Mouse (Mus musculus) megakaryocyte-erythroid progenitor cell, adult 5-6 weeks (primary cell): ENCODE data around the gene Tbx2. TPM values are rescaled to one million over a fixed set of nuclear protein-coding genes. Genes with fewer than 3 reads are reported as not detected.
A peak's percentile ranks its signal among the peaks of the same experiment; 100 is the strongest.

Experiments used
- ATAC-seq: replicated peaks from 2 replicates; pipeline ENCODE4 v1.8.0; 2016; ENCODE audit warnings: mild to moderate bottlenecking, inconsistent platforms; ENCODE audit not compliant: severe bottlenecking, poor library complexity, low FRiP score, low TSS enrichment
- total RNA-seq, 2 experiments: library from RNA; stranded (forward) in 1 of 2; stranded (reverse) in 1 of 2; fragments of 200-1000, 215-1000 nt in 1 of 2; fragments of >200 nt in 1 of 2; fragmentation: Nextera tagmentation in 1 of 2; gene quantifications; 2 replicates each; pipeline ENCODE4 v1.2.3; 2014 to 2017

Gene Tbx2
- total RNA-seq (2014; fragmentation: Nextera tagmentation), result not detected in 2 replicates
- 0.19 TPM in 1 of 2 replicates, not detected in the other for total RNA-seq (2017)

DNA sequence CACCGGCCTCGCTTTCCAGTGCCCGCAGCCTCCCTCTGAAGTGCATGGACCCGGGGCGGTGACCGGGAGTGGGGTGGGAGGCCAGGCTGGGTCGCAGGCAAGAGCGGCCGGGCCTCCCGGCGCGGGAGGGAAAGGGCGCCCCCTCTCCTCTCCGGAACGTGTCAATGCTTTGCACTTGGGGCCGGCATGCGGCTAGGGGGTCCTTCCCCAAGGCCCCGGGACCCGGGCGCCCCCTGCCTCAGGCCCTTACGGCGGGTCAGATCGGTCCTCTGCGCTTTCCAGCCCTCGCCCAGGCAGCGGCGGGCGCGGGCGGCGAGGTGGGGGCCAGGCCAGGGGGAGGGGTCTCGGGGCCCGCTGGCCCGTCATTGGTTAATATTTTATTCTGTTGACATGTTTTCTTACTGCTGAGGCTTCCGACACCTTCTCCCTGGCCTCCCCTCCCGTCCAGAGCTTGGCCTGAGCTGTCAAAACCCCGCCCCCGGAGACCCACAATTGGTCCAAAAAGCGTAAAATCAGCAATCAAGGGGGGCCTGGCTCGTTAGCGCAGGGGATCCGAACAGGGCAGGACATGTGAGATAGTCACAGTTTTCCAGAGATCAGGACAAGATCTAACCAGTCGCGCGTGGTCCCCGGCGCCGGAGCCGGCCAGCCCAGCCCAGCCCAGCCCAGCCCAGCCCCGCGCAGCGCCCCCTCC, at the start of gene Tbx2:
TSS of gene Tbx2 (plus strand) at position 321 of the 694 bp plus-strand sequence.
- no peak for ATAC-seq

DNA sequence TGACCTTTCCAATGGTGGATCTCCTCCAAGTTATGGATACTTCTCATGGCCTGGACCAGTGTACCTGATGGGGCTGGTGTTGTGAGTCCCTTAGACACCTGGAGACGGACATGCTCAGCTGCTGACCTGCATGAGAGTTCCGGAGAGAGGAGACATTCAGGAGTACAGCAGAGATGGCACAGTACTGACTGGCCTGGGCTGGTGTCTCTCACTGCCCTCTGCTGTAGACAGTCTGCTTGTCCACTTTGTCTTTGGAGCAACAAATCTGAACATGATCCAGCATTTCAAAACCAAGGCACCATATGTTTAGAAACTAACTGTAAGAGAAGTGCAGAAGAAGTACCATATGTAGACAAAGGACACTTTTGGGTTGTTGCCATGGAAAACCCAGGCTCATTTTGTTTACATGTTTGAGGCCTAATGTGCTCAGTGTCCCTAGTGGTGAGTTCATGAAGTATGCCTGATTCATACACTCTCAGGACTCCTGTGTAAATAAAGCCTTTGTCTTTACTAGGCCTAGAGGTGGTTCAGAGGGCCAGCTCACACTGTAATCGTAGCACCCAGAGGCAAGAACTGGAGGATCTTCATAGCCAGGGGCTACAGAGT, 46.1 kb upstream of the Tbx2 start:
- peak; percentile 51; the same call in 1 of the 2 replicates for ATAC-seq

DNA sequence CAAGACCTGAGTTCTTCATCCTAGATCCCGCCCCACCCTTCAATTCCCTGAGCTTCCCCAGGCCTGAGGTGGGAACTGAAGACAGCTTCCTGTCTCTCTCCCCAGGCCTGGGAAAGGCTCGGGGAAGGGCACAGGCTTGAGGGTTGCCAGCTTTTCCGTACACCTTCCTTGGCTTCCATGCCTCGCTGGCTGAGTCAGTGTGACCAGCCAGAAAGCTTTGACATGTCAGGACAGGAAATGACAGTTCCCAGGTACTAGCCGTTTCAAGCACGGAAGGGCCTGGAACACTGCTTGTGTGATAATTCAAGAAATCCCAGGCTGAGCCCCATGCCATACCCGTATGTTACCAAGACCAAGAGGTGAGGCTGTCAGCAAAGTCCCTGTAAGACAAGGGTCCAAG, 42.6 kb upstream of the Tbx2 start:
- ATAC-seq, result no peak

GRCm38 (mm10) chr11:85790267-85790666, 42.1 kb upstream of the Tbx2 start:
- peak; percentile 90 for ATAC-seq

DNA sequence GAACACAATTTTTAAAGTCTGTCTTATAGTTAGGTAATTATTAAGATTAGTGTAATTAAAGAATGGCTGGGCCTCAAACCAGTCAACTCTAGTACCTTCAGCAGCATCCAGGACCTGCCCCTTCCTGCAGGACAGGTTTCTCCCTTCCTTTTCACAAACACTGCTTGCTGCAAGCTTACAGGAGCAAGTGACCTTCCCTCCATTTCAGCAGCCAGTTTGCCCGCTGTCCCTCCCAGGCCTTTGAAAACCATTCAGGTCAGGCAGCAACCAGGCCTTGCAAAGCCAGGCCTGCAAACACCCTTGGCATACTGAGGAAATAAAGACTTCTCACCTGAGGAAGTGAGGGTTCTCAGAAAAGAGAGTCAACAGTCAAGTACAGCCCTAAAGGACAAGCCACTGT, 41.1 kb upstream of the Tbx2 start:
- ATAC-seq, result no peak

DNA sequence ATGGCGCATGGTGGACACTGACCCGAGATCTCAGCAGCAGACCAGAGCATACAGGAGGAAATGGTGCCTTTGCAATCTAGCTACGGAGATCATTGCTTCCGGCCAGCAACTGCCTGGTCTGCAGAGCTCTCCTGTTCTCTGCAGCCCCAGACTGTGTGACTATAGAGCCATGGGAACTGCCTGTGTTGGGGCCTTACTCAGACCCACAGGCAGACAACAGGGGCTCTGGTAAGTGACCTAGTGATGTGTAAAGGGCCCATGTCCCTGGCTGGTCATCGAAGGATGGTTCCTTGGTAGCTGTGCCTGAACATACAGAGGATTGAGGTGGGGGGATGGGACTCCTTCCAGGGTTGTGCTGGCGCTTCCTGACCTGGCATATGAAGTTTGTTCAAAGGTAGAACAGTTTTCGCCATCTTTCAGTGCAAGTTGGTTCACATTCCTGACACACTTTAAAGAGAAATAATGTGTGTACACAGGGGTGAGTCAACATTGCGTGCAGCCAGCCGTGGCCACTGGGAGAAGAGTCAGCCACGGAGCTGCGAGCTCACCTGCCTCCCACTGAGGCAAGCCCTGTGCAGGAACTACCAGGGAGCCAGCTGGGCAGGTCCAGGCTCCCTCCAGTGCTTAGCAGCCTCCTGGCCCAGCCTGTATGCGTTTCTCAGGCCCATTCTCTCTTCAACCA, 39.7 kb upstream of the Tbx2 start:
- no peak for ATAC-seq

DNA sequence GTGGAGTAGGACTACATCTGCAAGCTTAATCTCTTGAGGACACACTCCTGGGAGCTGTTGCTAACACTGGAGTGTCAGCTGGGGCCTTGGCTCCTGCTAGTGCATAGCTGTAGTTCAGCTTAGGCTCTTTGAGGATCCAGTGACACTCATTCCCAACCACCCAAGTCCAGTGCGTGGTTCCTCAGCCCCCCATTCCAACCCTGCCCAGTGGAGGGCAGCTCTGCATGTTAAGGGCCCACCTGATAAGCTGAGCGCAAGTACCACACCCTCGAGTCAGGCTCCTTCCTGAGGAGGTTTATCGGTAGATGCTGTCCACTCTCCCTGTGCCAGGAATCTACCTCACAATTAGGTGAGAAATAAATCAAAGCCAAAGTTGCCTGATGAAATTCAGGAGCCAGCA, 32.9 kb upstream of the Tbx2 start:
- ATAC-seq, result 0 out of 2 replicates have a peak, but pooled peaks have one; percentile 22

- ATAC-seq, result no peak
Measured at GRCm38 (mm10) chr11:85799856-85800255, 32.5 kb upstream of the Tbx2 start.

GRCm38 (mm10) chr11:85800380-85800779, 32.0 kb upstream of the Tbx2 start:
- ATAC-seq, result no peak

GRCm38 (mm10) chr11:85804048-85804447, 28.3 kb upstream of the Tbx2 start:
- peak; percentile 89 for ATAC-seq

DNA sequence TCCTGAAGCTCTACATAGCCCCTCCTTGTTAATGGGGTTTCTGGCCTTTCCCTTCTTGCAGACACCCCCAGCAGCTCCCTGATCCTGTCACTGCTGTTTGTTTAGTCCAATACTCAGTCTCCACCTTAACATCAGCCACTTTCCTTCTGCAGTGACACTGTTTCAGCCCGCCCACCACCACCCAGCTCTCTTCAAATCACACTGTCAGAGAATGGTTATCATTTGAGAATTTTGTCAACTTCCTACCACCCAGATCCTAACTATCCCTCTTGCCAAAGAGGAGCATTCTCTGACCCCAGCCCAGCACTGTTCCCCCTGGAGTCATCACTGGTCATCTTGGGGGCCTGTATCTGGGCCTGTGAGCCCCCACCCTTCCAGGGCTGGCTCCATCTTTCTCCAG, 26.6 kb upstream of the Tbx2 start:
- ATAC-seq, result no peak

- no peak for ATAC-seq
Measured at GRCm38 (mm10) chr11:85807353-85807752, 25.0 kb upstream of the Tbx2 start.

- no peak for ATAC-seq
Measured at GRCm38 (mm10) chr11:85811229-85811628, 21.1 kb upstream of the Tbx2 start.

DNA sequence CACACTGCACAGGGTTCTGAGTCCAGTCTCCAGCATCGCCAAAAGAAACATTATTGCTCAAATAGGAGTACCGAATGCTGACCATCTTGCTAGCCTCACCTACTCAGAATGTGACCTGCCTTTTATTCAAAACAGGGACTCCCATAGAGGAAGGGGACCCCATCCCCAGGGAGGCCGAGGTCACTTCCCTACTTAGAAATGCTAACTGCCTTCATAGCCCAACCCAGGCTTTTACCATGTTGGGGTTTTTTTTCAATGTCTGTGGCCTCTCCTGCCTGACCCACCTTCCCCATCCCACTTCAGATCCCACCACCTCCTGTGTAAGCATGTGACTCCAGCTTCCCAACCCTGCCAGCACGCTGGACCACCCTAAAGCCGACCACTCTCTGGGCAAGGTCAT, 20.7 kb upstream of the Tbx2 start:
- no peak for ATAC-seq

DNA sequence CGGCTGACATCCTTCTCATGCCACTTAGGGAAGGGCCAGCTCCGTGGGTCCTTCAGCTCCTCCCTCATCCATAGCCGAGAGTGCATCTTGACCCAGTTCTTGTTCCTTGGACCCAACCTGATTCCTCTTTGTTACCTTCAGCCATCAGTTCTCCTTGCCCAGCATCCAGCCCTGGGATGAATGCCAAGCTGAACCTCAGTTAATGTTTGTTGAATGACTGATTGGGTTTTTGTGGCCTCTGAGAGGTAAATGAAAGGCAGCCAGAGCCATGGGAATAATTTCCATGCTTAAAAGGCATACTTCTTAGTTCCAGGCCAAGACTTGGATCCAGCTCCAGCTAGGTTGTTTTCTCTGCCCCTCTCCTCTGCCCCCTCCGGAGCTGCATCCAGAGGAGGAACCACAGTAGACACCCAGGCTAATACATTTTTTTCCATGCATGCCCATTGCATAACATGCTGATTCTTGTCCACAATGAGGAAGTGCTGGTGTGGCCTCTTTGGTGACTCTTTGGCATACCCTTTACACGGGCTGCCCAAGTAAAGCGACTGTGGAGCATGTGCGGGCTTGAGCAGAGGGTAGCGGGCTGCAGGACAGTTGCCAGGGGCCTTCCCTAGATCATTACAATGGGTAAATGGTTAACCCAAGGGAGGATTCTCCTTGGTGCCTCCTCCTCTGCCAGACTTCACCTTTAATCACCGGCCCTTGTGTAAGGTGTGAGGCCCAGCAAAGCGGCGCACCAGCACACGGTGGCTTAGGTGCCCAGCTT, 20.0 kb upstream of the Tbx2 start:
- no peak for ATAC-seq

- ATAC-seq, result no peak
Measured at GRCm38 (mm10) chr11:85814678-85815077, 17.7 kb upstream of the Tbx2 start.

DNA sequence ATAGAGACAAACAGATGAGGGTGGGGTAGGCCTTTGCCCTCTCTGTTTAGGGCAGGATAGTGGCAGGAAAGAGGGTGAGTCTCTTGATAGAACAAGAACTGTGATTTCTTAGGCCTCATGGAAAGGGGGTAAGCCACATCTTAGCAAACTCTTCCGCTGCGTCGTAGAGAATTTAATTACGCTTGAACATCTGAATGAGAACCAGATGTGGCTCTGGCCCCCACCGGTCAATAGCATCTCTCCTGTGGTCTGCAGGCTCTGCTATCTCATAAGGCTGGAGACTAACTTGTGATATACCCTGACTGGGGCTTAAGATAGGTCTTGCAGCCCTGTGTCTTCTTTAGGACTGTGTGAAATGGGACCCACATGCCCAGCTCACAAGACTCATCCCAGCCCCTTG, 15.9 kb upstream of the Tbx2 start:
- no peak for ATAC-seq

- ATAC-seq, result no peak
Measured at GRCm38 (mm10) chr11:85818401-85818800, 13.9 kb upstream of the Tbx2 start.

- no peak for ATAC-seq
Measured at GRCm38 (mm10) chr11:85820959-85821358, 11.4 kb upstream of the Tbx2 start.

DNA sequence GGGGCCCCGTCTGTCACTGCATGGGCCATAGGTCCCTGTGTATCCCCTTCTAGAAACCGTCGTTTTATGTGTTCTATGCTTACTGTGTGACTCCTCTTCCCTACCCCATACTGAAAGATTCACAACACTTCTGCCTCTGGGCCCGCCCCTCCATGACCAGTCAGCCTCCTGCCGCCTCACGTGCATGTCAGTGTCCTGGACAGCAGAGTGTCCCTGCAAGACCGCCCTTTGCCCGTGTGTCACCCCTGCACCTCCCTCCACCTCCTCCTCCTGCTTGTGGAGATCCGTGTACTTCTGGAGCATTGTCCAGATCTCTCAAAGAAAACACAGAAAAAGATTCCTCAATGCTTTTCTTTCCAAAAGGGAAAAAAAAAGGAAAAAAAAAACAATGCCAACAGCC, 10.7 kb upstream of the Tbx2 start:
- ATAC-seq, result no peak
